Mouse (Mus musculus) Patski (cell line): Measurements from ENCODE around the gene Plpp7. TPM values are rescaled to one million over a fixed set of nuclear protein-coding genes. Genes with fewer than 3 reads are reported as not detected.

Source experiments
- ATAC-seq: fragments of 100-300 bp; one replicate; pipeline ENCODE4 v1.8.0; 2021
- CTCF ChIA-PET: fragments of 350-600 bp; sonication (Branson Sonifier 250); formaldehyde crosslinking; loops from one replicate; lab custom pipeline; 2022; ENCODE audit warnings: inconsistent platforms; lab: Charles Lee
- POLR2A ChIA-PET: fragments of 350-600 bp; sonication (Branson Sonifier 250); formaldehyde crosslinking; loops from one replicate; lab custom pipeline; 2022; ENCODE audit warnings: antibody characterized with exemption, inconsistent platforms; lab: Charles Lee
- DNase-seq: peaks from one replicate; pipeline ENCODE4 v3.0.0-alpha.2; 2011; ENCODE audit warnings: low read depth, low spot score
- H3K27me3 ChIP-seq: fragments of 371-371 bp; one replicate; pipeline ENCODE4 v1.5.1; 2021
- CTCF ChIP-seq: fragments of 100-300 bp; IDR thresholded peaks from one replicate; pipeline ENCODE4 v1.5.1; 2021
- in situ Hi-C: fragments of 300-500 bp; cut with MboI; formaldehyde crosslinking; loops from 3 replicates; pipeline ENCODE4 v1.11.1; 2018; ENCODE audit warnings: low pct_unique_long_range_greater_than_20kb, mixed read lengths
- polyA plus RNA-seq: library from polyadenylated mRNA; unstranded; gene quantifications from one replicate; pipeline ENCODE4 v1.2.3, GENCODE M21; 2021

Gene Plpp7
- polyA plus RNA-seq, 1 experiment from 2014 or later, result 0.05 TPM

- ATAC-seq, result no peak
- in situ Hi-C loops, result no loop called here
- ChIA-PET POLR2A (interaction anchor here (0.5 kb wide), 1 partner anchor 153 kb away, joined by 3 read pairs; no protein-coding TSS in a partner anchor), CTCF (no interaction called here)
- no peak for DNase-seq
- no peak for TF ChIP-seq CTCF
- peaks cover 10% of the 10 kb centered on the region for H3K27me3 ChIP-seq
Measured at GRCm38 (mm10) chr2:32059613-32060012, 35.7 kb upstream of the Plpp7 start.

GRCm38 (mm10) chr2:32060228-32060805 lies 35.0 kb upstream of the Plpp7 start:
- in situ Hi-C loops, result no loop called here
- DNase-seq (no peak), ATAC-seq (no peak)
- POLR2A ChIA-PET, result no interaction called here
- H3K27me3 ChIP-seq, result peaks cover 15% of the 10 kb centered on the region
- no peak for TF ChIP-seq CTCF
- CTCF ChIA-PET, result no interaction called here

GRCm38 (mm10) chr2:32061189-32061588 lies 34.1 kb upstream of the Plpp7 start:
- in situ Hi-C loops, result no loop called here
- no peak for ATAC-seq
- DNase-seq, result no peak
- no peak for TF ChIP-seq CTCF
- POLR2A ChIA-PET, result no interaction called here
- peaks cover 17% of the 10 kb centered on the region for H3K27me3 ChIP-seq
- CTCF ChIA-PET, result no interaction called here

- CTCF ChIA-PET, result interaction anchor here (0.8 kb wide), 1 partner anchor 17 kb away, joined by 3 read pairs; no protein-coding TSS in a partner anchor
- peaks cover 19% of the 10 kb centered on the region for H3K27me3 ChIP-seq
- POLR2A ChIA-PET, result no interaction called here
- no peak for DNase-seq
- no peak for ATAC-seq
- no peak for TF ChIP-seq CTCF
- in situ Hi-C loops, result no loop called here
Measured at GRCm38 (mm10) chr2:32061722-32062505, 33.4 kb upstream of the Plpp7 start.

- TF ChIP-seq CTCF, result no peak
- ATAC-seq (no peak), DNase-seq (no peak)
- POLR2A ChIA-PET, result no interaction called here
- in situ Hi-C loops, result no loop called here
- CTCF ChIA-PET, result interaction anchor here (0.8 kb wide), 1 partner anchor 18 kb away, joined by 3 read pairs; no protein-coding TSS in a partner anchor
- H3K27me3 ChIP-seq, result peaks cover 26% of the 10 kb centered on the region
Measured at GRCm38 (mm10) chr2:32062626-32063410, 32.5 kb upstream of the Plpp7 start.

- in situ Hi-C loops, result no loop called here
- no peak for ATAC-seq
- CTCF ChIA-PET, result no interaction called here
- no peak for DNase-seq
- H3K27me3 ChIP-seq, result peaks cover 32% of the 10 kb centered on the region
- TF ChIP-seq CTCF, result no peak
- POLR2A ChIA-PET, result no interaction called here
Measured at GRCm38 (mm10) chr2:32063451-32064151, 31.7 kb upstream of the Plpp7 start.

- in situ Hi-C loops, result no loop called here
- peaks cover 38% of the 10 kb centered on the region for H3K27me3 ChIP-seq
- ChIA-PET CTCF (no interaction called here), POLR2A (no interaction called here)
- TF ChIP-seq CTCF, result no peak
- DNase-seq (no peak), ATAC-seq (no peak)
Measured at GRCm38 (mm10) chr2:32064913-32065312, 30.4 kb upstream of the Plpp7 start.

- no peak for ATAC-seq
- in situ Hi-C loops, result no loop called here
- DNase-seq, result no peak
- no peak for TF ChIP-seq CTCF
- peaks cover 38% of the 10 kb centered on the region for H3K27me3 ChIP-seq
- ChIA-PET POLR2A (no interaction called here), CTCF (no interaction called here)
Measured at GRCm38 (mm10) chr2:32065371-32065791, 29.9 kb upstream of the Plpp7 start.

GRCm38 (mm10) chr2:32066005-32066404 lies 29.3 kb upstream of the Plpp7 start:
- POLR2A ChIA-PET, result no interaction called here
- TF ChIP-seq CTCF, result no peak
- ATAC-seq, result no peak
- in situ Hi-C loops, result no loop called here
- CTCF ChIA-PET, result no interaction called here
- DNase-seq, result no peak
- H3K27me3 ChIP-seq, result peaks cover 38% of the 10 kb centered on the region
